Mouse (Mus musculus): ENCODE data around the gene Lrsam1.

The Lrsam1 gene

DNA sequence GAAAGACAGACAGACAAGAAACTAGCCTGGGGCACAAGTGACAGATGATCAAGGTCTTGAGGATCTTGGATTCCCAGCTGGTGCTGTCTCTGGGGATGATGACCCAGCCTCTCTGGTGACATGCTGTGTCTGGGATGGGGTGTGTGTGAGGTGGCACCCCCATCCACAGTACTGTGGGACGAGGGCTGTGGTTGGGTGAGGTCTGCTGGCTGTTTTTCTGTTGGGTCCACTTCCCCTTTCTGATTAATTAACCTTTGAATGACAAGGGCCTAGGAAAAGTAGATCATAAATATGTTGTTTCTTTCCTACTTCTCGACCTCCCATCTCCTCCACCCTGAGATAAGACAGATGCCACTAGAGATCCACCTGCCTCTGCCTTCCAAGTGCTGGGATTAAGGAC lies 67.3 kb downstream of the Lrsam1 start:
- no peak for DNase-seq (ENCODE audit: low read depth)

DNA sequence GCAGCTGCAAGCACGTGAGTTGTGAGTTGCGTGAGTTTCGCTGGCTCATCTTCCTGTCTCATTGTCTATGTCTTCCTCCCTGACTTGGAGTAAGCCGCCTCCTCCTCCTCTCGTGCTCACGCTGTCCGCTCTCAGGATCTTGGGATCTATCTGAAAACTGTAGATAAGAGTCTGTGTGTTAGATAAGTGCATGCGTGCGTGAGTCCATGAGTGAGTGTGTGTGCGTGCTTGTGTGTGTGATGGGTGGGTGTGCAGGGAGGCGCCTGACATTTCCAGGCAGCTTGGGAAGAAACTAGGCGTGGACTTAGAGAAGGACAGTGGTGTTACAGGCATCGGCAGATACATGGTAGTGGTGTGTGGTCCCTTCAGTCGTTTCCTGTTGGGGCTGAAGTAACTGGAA lies 68.9 kb downstream of the Lrsam1 start:
- no peak for DNase-seq (ENCODE audit: low read depth)

- no peak for DNase-seq (ENCODE audit: low read depth)
These were observed 70.1 kb downstream of the Lrsam1 start for GRCm38 (mm10) chr2:32891278-32891677.

- no peak for DNase-seq (ENCODE audit: low read depth)
These were observed 71.1 kb downstream of the Lrsam1 start for GRCm38 (mm10) chr2:32890280-32890679.

- DNase-seq (ENCODE audit: low read depth), result no peak
These were observed 72.9 kb downstream of the Lrsam1 start for GRCm38 (mm10) chr2:32888551-32888950.

DNA sequence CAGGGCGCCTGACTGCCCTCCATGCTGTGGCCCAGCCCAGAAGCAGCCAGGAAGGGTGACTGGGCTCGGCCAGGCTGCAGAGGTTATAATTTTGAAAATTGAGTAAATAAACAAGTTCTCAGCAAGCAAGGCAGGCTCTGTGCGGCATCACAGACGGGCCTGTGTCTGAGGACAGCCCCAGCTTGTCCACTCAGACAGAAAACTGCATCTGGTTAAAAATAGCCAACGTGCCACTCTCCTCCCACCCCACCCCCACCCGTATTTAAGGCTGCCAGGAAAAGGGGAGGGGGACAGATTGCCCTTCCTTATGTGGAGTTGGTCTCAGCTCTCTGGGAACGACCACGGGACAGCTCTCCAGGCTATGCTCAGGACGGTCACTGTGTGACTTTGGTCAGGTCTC lies 73.4 kb downstream of the Lrsam1 start:
- no peak for DNase-seq (ENCODE audit: low read depth)

GRCm38 (mm10) chr2:32884745-32885144 lies 76.7 kb downstream of the Lrsam1 start:
- DNase-seq (ENCODE audit: low read depth), result no peak

DNA sequence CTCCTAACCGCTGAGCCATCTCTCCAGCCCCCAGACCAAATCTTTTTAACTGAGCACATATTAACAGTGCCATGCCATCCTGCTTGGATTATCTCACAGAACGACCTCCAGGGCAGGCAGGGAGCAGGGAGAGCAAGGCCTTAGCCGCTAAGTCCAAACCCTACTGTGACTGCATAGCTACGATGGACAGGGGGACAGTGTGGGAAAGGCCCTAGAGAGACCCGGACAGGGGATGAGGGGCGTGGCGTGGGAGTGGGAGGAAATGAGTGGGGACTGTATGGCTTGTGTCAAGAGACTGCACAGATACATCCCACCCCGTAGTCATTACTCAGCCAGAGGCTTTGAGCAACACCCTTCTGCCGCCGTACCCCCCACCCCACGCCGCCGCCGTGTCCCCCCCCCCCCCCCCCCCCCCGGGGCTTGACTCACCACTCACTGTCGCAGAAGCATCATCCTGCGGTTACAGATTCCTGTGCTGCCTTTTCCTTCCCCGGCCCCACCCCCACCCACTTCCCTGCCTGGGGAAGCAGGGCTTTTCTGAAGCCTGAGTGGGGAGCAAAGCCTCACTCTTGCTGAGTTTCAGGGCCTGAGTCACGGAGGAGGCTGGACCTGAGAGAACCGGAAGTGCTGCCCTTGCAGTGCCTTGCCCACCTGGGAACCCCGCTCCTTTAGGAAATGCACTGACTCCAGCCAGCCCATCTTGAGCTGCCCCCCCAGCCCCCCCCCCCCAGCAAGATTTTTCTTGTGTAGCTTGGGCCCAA lies 79.0 kb downstream of the Lrsam1 start:
- DNase-seq (ENCODE audit: low read depth), result no peak

GRCm38 (mm10) chr2:32881723-32882122 lies 79.7 kb downstream of the Lrsam1 start:
- DNase-seq (ENCODE audit: low read depth), result no peak

- no peak for DNase-seq (ENCODE audit: low read depth)
These were observed 80.4 kb downstream of the Lrsam1 start for GRCm38 (mm10) chr2:32881054-32881453.

GRCm38 (mm10) chr2:32879593-32879992 lies 81.8 kb downstream of the Lrsam1 start:
- no peak for DNase-seq (ENCODE audit: low read depth)

DNA sequence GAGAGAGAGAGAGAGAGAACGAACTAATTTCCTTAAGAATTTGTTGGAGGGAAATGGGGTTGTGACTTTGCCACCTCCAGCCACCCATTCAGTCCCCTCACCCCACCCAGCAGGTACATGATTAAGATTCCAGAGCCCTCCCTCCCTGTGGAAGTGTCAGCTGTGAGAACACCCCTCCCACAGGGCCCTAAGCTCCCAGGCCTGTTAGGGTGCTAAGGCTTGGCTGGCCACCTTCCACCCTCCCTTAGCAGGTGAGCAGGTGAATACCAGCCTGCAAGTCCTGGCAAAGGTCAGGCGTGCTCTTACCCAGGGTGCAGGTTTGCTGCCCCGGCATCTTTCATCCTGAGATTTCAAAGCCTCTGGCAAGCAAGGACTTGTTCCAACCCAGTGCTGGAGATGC lies 83.0 kb downstream of the Lrsam1 start:
- no peak for DNase-seq (ENCODE audit: low read depth)

DNA sequence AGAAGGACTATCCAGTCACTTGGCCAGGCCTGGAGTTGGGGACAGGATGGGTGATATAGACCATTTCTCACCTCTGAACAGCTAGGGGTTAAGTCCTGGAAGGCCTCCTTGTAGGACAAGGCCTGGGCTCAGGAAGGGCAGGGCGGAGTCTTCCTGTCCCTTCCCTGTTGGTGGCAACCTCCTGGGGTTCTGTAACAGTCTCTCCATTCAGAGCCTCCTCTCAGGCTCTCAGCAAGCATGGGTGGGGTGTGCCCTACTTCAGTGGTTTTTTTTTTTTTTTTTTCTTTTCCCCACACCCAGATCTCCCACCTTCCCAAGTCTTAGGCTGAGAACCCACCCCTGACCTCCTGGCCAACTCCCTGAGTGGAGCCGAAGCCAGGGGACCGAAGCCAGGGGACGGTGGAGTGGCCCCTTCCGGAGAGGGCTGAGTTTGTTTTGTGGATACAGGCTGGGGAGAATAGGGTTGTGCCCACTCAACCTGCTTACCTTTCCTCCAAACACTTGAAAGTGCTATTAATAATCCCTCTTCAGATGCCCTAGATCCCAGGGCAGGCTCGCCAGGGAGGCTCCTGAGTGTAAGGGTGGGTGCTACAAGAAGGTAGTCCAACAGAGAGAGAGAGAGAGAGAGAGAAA lies 83.5 kb downstream of the Lrsam1 start:
- DNase-seq (ENCODE audit: low read depth), result no peak

- no peak for DNase-seq (ENCODE audit: low read depth)
These were observed 84.1 kb downstream of the Lrsam1 start for GRCm38 (mm10) chr2:32877303-32877702.

- DNase-seq (ENCODE audit: low read depth), result no peak
These were observed 84.7 kb downstream of the Lrsam1 start for GRCm38 (mm10) chr2:32876490-32877302.

- DNase-seq (ENCODE audit: low read depth), result peak; percentile 63
These were observed 85.5 kb downstream of the Lrsam1 start, which contains the start of gene Fam129b for GRCm38 (mm10) chr2:32875675-32876489. Fam129b (plus strand) TSS chr2:32876114.

All from c-Kit-positive CD71-positive TER-119-negative erythroid progenitor cells, embryonic 14.5 days (primary cell).